Mouse (Mus musculus) limb, embryonic 15.5 days (tissue): ENCODE measurements at regions not wholly inside any gene's neighbourhood (a gene's known extent, or its start where the extent isn't known, plus 50 kb on each side); places are given as distances from the start of the nearest gene placed in this dataset.
A peak's percentile ranks its signal among the peaks of the same experiment; 100 is the strongest.

ENCODE experiments used
- ATAC-seq: fragments of 200-750 bp; cut with Nextera tagmentation; 2 replicates; pipeline ENCODE4 v1.8.0; 2017; ENCODE audit warnings: low read depth, moderate TSS enrichment; ENCODE audit not compliant: insufficient number of reproducible peaks, low FRiP score, low TSS enrichment
- H3K27ac ChIP-seq: fragments of 300-500 bp; sonication (generic); 2 replicates; pipeline ENCODE4 v1.5.1; 2015; ENCODE audit warnings: moderate library complexity, mild to moderate bottlenecking, inconsistent platforms
- H3K27me3 ChIP-seq: fragments of 300-500 bp; sonication (generic); 2 replicates; pipeline ENCODE4 v1.6.1; 2015; ENCODE audit warnings: inconsistent platforms
- H3K36me3 ChIP-seq: fragments of 300-500 bp; sonication (generic); 2 replicates; pipeline ENCODE4 v1.6.1; 2015; ENCODE audit warnings: inconsistent platforms
- H3K4me1 ChIP-seq: fragments of 300-500 bp; sonication (generic); 2 replicates; pipeline ENCODE4 v1.6.1; 2015; ENCODE audit warnings: inconsistent platforms
- H3K4me2 ChIP-seq: fragments of 300-500 bp; sonication (generic); 2 replicates; pipeline ENCODE4 v1.6.1; 2015; ENCODE audit warnings: mild to moderate bottlenecking, inconsistent platforms
- H3K4me3 ChIP-seq: fragments of 300-500 bp; sonication (generic); 2 replicates; pipeline ENCODE4 v1.5.1; 2015; ENCODE audit warnings: mild to moderate bottlenecking, inconsistent platforms
- H3K9ac ChIP-seq: fragments of 300-500 bp; sonication (generic); 2 replicates; pipeline ENCODE4 v1.6.1; 2015; ENCODE audit warnings: inconsistent platforms
- H3K9me3 ChIP-seq: fragments of 300-500 bp; sonication (generic); 2 replicates; pipeline ENCODE4 v1.6.1; 2016; ENCODE audit warnings: inconsistent platforms
- WGBS: fragments of 180-500 bp; shearing (Covaris S2); methylation state at CpG from one replicate; pipeline ENCODE4 v1.1.7; 2015; 5-methylcytosine and 5-hydroxymethylcytosine counted together

DNA sequence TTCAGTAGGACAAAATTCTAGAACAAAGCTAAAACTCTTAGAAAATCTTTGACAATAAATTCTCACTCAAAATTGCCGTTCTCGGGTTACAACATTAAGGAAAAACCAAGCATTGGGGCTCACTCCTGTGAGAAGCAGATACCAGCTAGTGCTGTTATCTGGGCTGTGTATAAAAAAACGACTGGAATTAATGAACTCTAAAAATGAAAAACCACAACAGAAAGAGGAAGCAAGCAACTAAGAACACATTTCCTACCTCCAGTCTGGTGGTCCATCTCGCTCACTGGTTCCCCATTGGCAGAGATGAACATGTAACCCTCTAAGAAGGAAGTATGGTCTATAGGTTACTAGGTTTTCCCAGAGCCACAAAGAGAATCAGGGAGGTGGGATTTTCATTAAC is 824.9 kb upstream of the 2610301B20Rik start:
- H3K4me2 ChIP-seq, result no peak overlapping the region
- H3K27ac ChIP-seq, result no peak overlapping the region
- H3K4me3 ChIP-seq, result no peak overlapping the region
- ATAC-seq, result no peak
- H3K4me1 ChIP-seq, result no peaks in the 10 kb centered on the region; the same call in 1 of the 2 replicates
- H3K27me3 ChIP-seq, result no peaks in the 10 kb centered on the region
- H3K9me3 ChIP-seq, result no peaks in the 10 kb centered on the region
- 64% methylated on average over 4 of the region's 4 CpGs for WGBS
- no peaks in the 10 kb centered on the region for H3K36me3 ChIP-seq
- H3K9ac ChIP-seq, result no peak overlapping the region

DNA sequence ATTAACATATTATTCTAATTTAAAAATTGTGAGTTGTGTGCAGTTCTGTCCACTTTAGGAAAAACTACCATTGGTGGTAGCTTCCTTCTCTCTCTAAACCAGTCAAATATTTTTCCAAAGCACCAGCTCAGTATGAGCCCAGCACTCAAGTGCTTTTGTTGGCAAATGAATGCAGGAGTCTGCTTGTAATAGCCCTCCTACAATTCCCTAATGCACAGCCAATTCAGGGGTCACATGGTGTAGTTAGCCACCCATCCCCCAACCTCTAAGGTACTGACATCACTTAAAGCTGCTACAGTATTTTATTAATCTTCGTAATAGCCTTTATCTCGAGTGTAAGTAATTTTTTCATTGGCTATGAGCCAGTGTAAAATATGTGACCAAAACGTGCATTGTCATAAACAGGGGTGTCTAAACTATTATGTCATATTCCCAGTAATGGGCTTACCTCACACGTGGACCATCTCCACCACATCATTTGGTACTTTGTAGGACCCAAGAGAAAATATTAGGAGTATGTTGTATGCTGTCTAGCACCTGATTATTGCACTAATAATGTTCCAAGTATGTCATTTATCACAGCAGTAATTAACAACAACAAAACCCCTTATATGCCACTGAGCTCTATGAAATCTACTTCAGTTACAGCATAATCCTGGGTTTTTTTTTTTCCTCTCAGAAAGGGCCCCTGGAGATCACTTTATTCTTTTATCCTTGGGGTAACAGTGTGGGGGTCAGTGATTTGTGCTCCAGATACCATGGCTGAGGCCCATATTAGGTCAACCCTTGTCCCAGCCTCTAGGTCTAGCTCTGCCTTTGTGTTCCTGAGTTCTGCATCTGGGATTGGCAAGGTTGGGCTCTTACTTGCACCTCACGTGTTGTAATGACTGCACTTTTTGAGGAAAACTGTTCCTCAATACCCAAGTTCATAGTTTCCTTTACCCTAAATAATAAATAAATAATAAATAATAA is 822.7 kb upstream of the 2610301B20Rik start:
- H3K4me1 ChIP-seq, result no peaks in the 10 kb centered on the region; the same call in 1 of the 2 replicates
- H3K27ac ChIP-seq, result no peak overlapping the region
- no peaks in the 10 kb centered on the region for H3K36me3 ChIP-seq
- no peaks in the 10 kb centered on the region for H3K9me3 ChIP-seq
- 0 out of 2 replicates have a peak, but pooled peaks have one; percentile 40 for ATAC-seq
- no peak overlapping the region for H3K4me2 ChIP-seq
- H3K27me3 ChIP-seq, result no peaks in the 10 kb centered on the region
- H3K4me3 ChIP-seq, result no peak overlapping the region
- WGBS, result 36% methylated on average over 5 of the region's 5 CpGs
- no peak overlapping the region for H3K9ac ChIP-seq

GRCm38 (mm10) chr4:10052869-10053268 is 821.4 kb upstream of the 2610301B20Rik start:
- Histone ChIP-seq H3K4me2 (no peak overlapping the region), H3K36me3 (no peaks in the 10 kb centered on the region), H3K27ac (no peak overlapping the region), H3K9ac (no peak overlapping the region), H3K4me3 (no peak overlapping the region), H3K9me3 (no peaks in the 10 kb centered on the region), H3K27me3 (no peaks in the 10 kb centered on the region), H3K4me1 (no peaks in the 10 kb centered on the region; the same call in 1 of the 2 replicates)
- ATAC-seq, result no peak

GRCm38 (mm10) chr4:10072500-10073106 is 801.7 kb upstream of the 2610301B20Rik start:
- no peaks in the 10 kb centered on the region for H3K27me3 ChIP-seq
- ATAC-seq, result no peak
- 79% methylated on average over 5 of the region's 5 CpGs for WGBS
- H3K9me3 ChIP-seq, result no peaks in the 10 kb centered on the region
- H3K9ac ChIP-seq, result no peak overlapping the region
- H3K4me2 ChIP-seq, result no peak overlapping the region
- no peaks in the 10 kb centered on the region for H3K36me3 ChIP-seq
- no peak overlapping the region for H3K27ac ChIP-seq
- no peaks in the 10 kb centered on the region for H3K4me1 ChIP-seq
- no peak overlapping the region for H3K4me3 ChIP-seq

- WGBS, result 71% methylated on average over 3 of the region's 3 CpGs
- no peak overlapping the region for H3K4me2 ChIP-seq
- no peak overlapping the region for H3K4me3 ChIP-seq
- no peaks in the 10 kb centered on the region for H3K4me1 ChIP-seq
- no peaks in the 10 kb centered on the region for H3K9me3 ChIP-seq
- H3K27me3 ChIP-seq, result no peaks in the 10 kb centered on the region
- H3K9ac ChIP-seq, result no peak overlapping the region
- no peak overlapping the region for H3K27ac ChIP-seq
- H3K36me3 ChIP-seq, result no peaks in the 10 kb centered on the region
- ATAC-seq, result no peak
Measured at GRCm38 (mm10) chr4:10079565-10080169, 794.6 kb upstream of the 2610301B20Rik start.

DNA sequence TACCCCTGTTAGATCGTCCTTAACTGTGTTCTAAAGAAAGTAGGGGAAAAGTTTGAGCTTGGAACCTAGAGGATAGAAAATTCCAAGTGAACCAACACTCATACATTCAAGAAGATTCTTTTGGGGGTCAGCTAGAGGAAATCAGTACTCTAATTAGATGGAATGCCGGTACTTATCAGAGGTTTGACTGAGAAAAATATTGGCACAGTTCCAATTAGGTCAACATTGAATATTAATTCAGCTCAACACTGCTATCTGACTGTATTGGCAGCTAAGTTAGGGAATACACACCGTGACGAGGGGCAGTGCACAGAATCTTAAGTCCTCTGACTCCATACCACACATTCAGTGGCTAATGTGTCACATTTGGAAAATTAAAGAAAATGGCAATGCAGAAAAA is 759.5 kb upstream of the 2610301B20Rik start:
- no peak for ATAC-seq
- H3K36me3 ChIP-seq, result no peaks in the 10 kb centered on the region
- no peaks in the 10 kb centered on the region for H3K9me3 ChIP-seq
- no peak overlapping the region for H3K4me3 ChIP-seq
- H3K9ac ChIP-seq, result no peak overlapping the region
- 75% methylated on average over 4 of the region's 4 CpGs for WGBS
- no peaks in the 10 kb centered on the region for H3K27me3 ChIP-seq
- no peak overlapping the region for H3K4me2 ChIP-seq
- no peaks in the 10 kb centered on the region for H3K4me1 ChIP-seq
- H3K27ac ChIP-seq, result no peak overlapping the region

DNA sequence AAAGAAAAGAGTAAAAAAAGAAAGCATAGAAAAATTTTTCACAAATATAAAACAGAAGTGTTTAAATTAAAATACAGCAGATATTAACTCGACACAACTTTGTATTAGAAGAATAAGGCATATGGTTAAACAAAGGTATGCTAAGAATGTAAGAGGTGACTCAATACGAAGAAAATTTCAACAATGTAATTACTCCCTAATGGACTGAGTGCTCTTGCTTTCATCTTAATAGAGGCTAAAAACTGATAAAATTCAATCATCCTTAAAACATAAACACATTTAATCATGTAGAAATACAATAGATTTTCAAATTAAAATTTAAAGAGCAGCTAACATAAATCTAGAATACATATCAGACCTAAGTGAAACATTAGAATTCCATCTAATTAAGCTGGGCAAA is 756.3 kb upstream of the 2610301B20Rik start:
- Histone ChIP-seq H3K27ac (no peak overlapping the region), H3K27me3 (no peaks in the 10 kb centered on the region)
- 39% methylated on average over 2 of the region's 2 CpGs for WGBS

GRCm38 (mm10) chr4:10124252-10124651 is 750.0 kb upstream of the 2610301B20Rik start:
- WGBS, result 49% methylated on average over 2 of the region's 2 CpGs
- Histone ChIP-seq H3K4me1 (no peaks in the 10 kb centered on the region), H3K36me3 (no peaks in the 10 kb centered on the region), H3K4me2 (no peak overlapping the region), H3K9me3 (no peaks in the 10 kb centered on the region), H3K27ac (no peak overlapping the region), H3K27me3 (no peaks in the 10 kb centered on the region), H3K9ac (no peak overlapping the region), H3K4me3 (no peak overlapping the region)
- no peak for ATAC-seq

More for the DNA sequence above, 756.3 kb upstream of the 2610301B20Rik start:
- ATAC-seq, result no peak
- H3K4me2 ChIP-seq, result no peak overlapping the region
- H3K4me3 ChIP-seq, result no peak overlapping the region
- no peaks in the 10 kb centered on the region for H3K9me3 ChIP-seq
- no peaks in the 10 kb centered on the region for H3K4me1 ChIP-seq
- no peaks in the 10 kb centered on the region for H3K36me3 ChIP-seq
- no peak overlapping the region for H3K9ac ChIP-seq

GRCm38 (mm10) chr4:10141238-10141934 is 732.9 kb upstream of the 2610301B20Rik start:
- Histone ChIP-seq H3K4me3 (no peak overlapping the region), H3K9ac (no peak overlapping the region), H3K27me3 (0 out of 2 replicates have a peak, but pooled peaks cover 3% of the 10 kb centered on the region), H3K36me3 (no peaks in the 10 kb centered on the region), H3K4me2 (no peak overlapping the region), H3K4me1 (no peaks in the 10 kb centered on the region), H3K9me3 (no peaks in the 10 kb centered on the region), H3K27ac (no peak overlapping the region)
- no peak for ATAC-seq
- WGBS, result 50% methylated on average over 6 of the region's 6 CpGs

DNA sequence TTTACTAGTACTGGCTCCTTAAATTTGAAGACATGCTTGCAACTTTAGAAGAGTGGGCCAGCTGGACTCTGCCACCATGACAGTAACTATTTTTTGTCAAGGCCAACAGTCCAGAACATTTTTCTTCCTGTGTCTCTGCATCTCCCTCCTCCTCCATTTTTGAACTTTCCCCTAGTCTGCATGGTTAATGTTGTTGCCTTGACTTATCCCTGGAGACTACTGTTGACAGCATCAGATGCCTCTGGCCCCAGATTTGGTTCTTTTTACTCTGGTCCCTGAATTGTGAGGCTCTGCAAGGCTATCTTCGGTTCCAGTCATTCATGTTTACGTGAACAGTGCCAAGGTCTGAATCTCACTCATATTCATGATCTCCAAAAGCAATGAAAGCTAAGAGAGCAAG is 724.4 kb upstream of the 2610301B20Rik start:
- no peaks in the 10 kb centered on the region for H3K4me1 ChIP-seq
- H3K27me3 ChIP-seq, result peaks cover 13% of the 10 kb centered on the region; the same call in 1 of the 2 replicates
- H3K9ac ChIP-seq, result no peak overlapping the region
- H3K4me3 ChIP-seq, result no peak overlapping the region
- 82% methylated on average over 2 of the region's 2 CpGs for WGBS
- H3K9me3 ChIP-seq, result no peaks in the 10 kb centered on the region
- no peaks in the 10 kb centered on the region for H3K36me3 ChIP-seq
- no peak overlapping the region for H3K4me2 ChIP-seq
- H3K27ac ChIP-seq, result no peak overlapping the region
- no peak for ATAC-seq

DNA sequence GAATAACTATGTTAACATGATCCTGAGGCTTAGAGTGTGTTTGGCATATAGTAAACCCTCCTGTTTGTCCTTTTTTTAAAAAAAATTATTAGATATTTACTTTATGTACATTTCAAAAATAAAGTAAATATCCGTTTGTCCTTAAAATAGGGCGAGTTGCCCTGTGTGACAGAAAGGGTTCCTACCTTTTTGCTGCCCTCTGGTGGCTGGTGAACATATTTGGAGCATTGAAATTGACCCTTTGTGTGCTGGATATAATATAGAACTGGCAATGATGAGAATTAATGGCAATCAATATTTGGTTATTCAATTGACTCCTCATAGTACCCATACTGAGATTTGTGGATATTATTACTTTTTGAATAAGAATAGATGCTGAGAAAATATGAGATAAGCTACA is 723.8 kb upstream of the 2610301B20Rik start:
- Histone ChIP-seq H3K4me1 (no peaks in the 10 kb centered on the region), H3K27me3 (peaks cover 13% of the 10 kb centered on the region; the same call in 1 of the 2 replicates), H3K9me3 (no peaks in the 10 kb centered on the region), H3K9ac (no peak overlapping the region), H3K4me2 (no peak overlapping the region), H3K4me3 (no peak overlapping the region), H3K36me3 (no peaks in the 10 kb centered on the region), H3K27ac (no peak overlapping the region)
- 13% methylated on average over 2 of the region's 2 CpGs for WGBS
- no peak for ATAC-seq
